Mouse (Mus musculus) midbrain, postnatal 0 days (tissue): ENCODE measurements around the gene Gprc5d. TPM values are rescaled to one million over a fixed set of nuclear protein-coding genes. Genes with fewer than 3 reads are reported as not detected.

Experiments
- ATAC-seq: fragments of 200-750 bp; cut with Nextera tagmentation; 2 replicates; pipeline ENCODE4 v1.8.0; 2017; ENCODE audit warnings: moderate number of reproducible peaks, mild to moderate bottlenecking, moderate TSS enrichment, moderate library complexity; ENCODE audit not compliant: low FRiP score
- DNase-seq: peaks from one replicate; pipeline ENCODE4 v3.0.0-alpha.2; 2015; ENCODE audit warnings: low spot score
- H3K27ac ChIP-seq: fragments of 300-500 bp; sonication (generic); 2 replicates; pipeline ENCODE4 v1.5.1; 2014; ENCODE audit warnings: low read depth, mild to moderate bottlenecking, low read length, mixed read lengths
- H3K27me3 ChIP-seq: fragments of 300-500 bp; sonication (generic); 2 replicates; pipeline ENCODE4 v1.6.1; 2014; ENCODE audit warnings: low read length, control low read depth, mixed read lengths; ENCODE audit not compliant: insufficient read depth
- H3K36me3 ChIP-seq: fragments of 300-500 bp; sonication (generic); 2 replicates; pipeline ENCODE4 v1.6.1; 2014; ENCODE audit warnings: low read length, control low read depth, mixed read lengths; ENCODE audit not compliant: insufficient read depth
- H3K4me1 ChIP-seq: fragments of 300-500 bp; sonication (generic); 2 replicates; pipeline ENCODE4 v1.6.1; 2014; ENCODE audit warnings: mild to moderate bottlenecking, control low read depth, antibody characterized with exemption, low read length, mixed read lengths; ENCODE audit not compliant: insufficient read depth
- H3K4me2 ChIP-seq: fragments of 300-500 bp; sonication (generic); 2 replicates; pipeline ENCODE4 v1.6.1; 2014; ENCODE audit warnings: low read depth, mild to moderate bottlenecking, low read length, mixed read lengths; ENCODE audit not compliant: poor library complexity, severe bottlenecking
- H3K4me3 ChIP-seq: fragments of 300-500 bp; sonication (generic); 2 replicates; pipeline ENCODE4 v1.5.1; 2014; ENCODE audit warnings: low read depth, mild to moderate bottlenecking, low read length, moderate library complexity
- H3K9ac ChIP-seq: fragments of 300-500 bp; sonication (generic); replicated peaks from 2 replicates; pipeline ENCODE4 v1.6.1; 2014; ENCODE audit warnings: mild to moderate bottlenecking, low read length, moderate library complexity, mixed read lengths; ENCODE audit not compliant: poor library complexity, severe bottlenecking
- H3K9me3 ChIP-seq: fragments of 300-500 bp; sonication (generic); 2 replicates; pipeline ENCODE4 v1.6.1; 2016; ENCODE audit warnings: low read length, control low read depth
- CTCF ChIP-seq: IDR thresholded peaks from 2 replicates; pipeline ENCODE4 v1.5.1; 2016; ENCODE audit warnings: antibody characterized with exemption, mild to moderate bottlenecking
- WGBS: fragments of 180-500 bp; shearing (Covaris S2); extraction: QIAGEN DNeasy Blood & Tissue Kit; methylation state at CpG from one replicate; pipeline ENCODE4 v1.1.7; 2014; 5-methylcytosine and 5-hydroxymethylcytosine counted together
- polyA plus RNA-seq: library from polyadenylated mRNA; unstranded; fragments of >200 nt; fragmentation: Nextera tagmentation; extraction: Ambion mirVana; gene quantifications from 2 replicates; pipeline ENCODE4 v1.2.1, GENCODE M21; 2015
- total RNA-seq: library from RNA; depleted of rRNA; stranded (reverse); fragments of >200 nt; gene quantifications from 2 replicates; pipeline ENCODE4 v1.2.3, GENCODE M21; 2014

Gprc5d gene
- total and polyA plus RNA-seq, 2 experiments from 2014 or later = 0.27 TPM; not detected in 1

DNA sequence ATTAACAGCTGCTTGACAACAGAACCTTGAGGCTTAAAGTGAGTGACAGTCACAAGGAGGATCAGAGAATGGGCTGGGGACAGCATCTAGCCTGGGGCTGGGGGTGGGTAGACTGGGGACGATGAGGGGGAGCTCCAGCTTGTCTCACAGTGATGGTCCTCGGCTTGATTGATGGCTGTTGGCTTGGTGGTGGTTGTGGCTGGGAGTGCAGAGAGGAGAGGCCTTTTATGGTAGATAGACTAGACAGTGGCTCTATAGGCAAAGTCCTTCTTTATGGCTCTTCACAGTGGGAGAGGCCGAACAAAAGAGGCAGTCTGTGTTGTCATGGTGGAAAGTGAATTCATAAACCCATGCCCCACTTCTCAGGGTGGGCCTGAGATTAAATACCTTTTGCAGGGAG, 41.9 kb downstream of the Gprc5d start:
- TF ChIP-seq CTCF = no peak
- no peak overlapping the region for H3K4me3 ChIP-seq
- H3K36me3 ChIP-seq = no peaks in the 10 kb centered on the region
- no peak overlapping the region for H3K4me2 ChIP-seq
- H3K4me1 ChIP-seq = no peaks in the 10 kb centered on the region
- 43% methylated on average over 3 of the region's 3 CpGs for WGBS
- H3K27me3 ChIP-seq = no peaks in the 10 kb centered on the region
- ATAC-seq (no peak), DNase-seq (no peak)
- H3K9ac ChIP-seq = no peak overlapping the region
- H3K9me3 ChIP-seq = no peaks in the 10 kb centered on the region
- no peak overlapping the region for H3K27ac ChIP-seq

DNA sequence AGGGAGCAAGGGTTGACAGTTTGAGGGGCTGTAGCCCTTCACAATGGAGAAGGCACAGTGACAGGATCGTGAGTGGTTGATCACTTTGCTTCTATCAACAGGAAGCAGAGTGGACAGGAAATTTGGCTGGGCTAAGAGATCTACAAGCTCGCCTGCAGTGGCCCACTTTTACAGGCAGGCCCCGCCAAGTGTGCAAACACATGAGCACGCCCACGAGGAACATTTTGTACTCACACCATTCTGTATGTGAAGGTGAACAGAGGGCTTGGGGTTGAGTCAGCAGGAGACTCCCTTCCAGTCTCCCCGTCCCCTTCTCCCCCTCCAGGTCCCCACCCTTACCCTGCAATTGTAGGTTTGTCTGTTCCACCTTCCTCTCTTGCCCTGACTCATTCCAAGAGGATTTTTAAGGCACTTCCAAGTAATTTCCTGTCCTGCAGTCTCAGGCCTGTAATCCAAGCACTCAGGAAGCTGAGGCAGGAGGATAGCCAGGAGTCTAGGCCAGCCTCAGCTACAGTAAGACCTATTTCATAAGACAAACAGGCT, 43.6 kb downstream of the Gprc5d start:
- no peak for TF ChIP-seq CTCF
- WGBS = 90% methylated on average over 6 of the region's 6 CpGs
- ATAC-seq = no peak

GRCm38 (mm10) chr6:135070347-135070746, 47.7 kb downstream of the Gprc5d start:
- Histone ChIP-seq H3K27me3 (peaks cover 10% of the 10 kb centered on the region), H3K36me3 (no peaks in the 10 kb centered on the region), H3K4me3 (no peak overlapping the region), H3K4me1 (peaks cover under 1% of the 10 kb centered on the region; the same call in 1 of the 2 replicates), H3K27ac (no peak overlapping the region), H3K4me2 (no peak overlapping the region), H3K9me3 (no peaks in the 10 kb centered on the region), H3K9ac (no peak overlapping the region)
- TF ChIP-seq CTCF = no peak
- ATAC-seq (no peak), DNase-seq (no peak)
- WGBS = 83% methylated on average over 2 of the region's 2 CpGs

More for the DNA sequence above, 43.6 kb downstream of the Gprc5d start:
- Histone ChIP-seq H3K4me1 (no peaks in the 10 kb centered on the region), H3K27ac (no peak overlapping the region), H3K9ac (no peak overlapping the region), H3K4me3 (no peak overlapping the region), H3K4me2 (no peak overlapping the region), H3K9me3 (no peaks in the 10 kb centered on the region), H3K36me3 (no peaks in the 10 kb centered on the region), H3K27me3 (no peaks in the 10 kb centered on the region)
- DNase-seq = no peak

DNA sequence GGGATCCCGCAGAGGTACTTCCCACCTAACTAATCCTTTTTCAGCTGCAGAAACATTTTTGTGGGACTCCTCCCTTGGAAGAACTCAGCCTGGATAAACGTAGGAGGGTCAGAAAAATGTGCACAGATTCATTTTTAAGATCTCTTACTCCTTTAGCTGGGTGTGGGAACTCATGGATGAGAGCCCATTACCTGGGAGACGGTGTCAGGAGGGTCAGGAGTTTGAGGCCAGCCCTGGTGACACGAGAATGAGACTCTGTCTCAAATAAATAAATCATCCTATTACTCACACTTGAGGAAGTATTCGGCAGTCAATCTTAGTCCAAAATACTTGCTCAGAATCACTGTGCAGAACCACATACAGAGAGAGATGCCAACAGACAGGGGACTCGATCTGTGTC, 48.2 kb downstream of the Gprc5d start:
- H3K36me3 ChIP-seq = no peaks in the 10 kb centered on the region
- no peak for ATAC-seq
- H3K4me2 ChIP-seq = no peak overlapping the region
- 72% methylated on average over 6 of the region's 6 CpGs for WGBS
- H3K9ac ChIP-seq = no peak overlapping the region
- H3K4me3 ChIP-seq = no peak overlapping the region
- no peak for DNase-seq
- no peaks in the 10 kb centered on the region for H3K9me3 ChIP-seq
- TF ChIP-seq CTCF = no peak
- H3K4me1 ChIP-seq = peaks cover 3% of the 10 kb centered on the region; the same call in 1 of the 2 replicates
- peaks cover 11% of the 10 kb centered on the region for H3K27me3 ChIP-seq
- no peak overlapping the region for H3K27ac ChIP-seq

DNA sequence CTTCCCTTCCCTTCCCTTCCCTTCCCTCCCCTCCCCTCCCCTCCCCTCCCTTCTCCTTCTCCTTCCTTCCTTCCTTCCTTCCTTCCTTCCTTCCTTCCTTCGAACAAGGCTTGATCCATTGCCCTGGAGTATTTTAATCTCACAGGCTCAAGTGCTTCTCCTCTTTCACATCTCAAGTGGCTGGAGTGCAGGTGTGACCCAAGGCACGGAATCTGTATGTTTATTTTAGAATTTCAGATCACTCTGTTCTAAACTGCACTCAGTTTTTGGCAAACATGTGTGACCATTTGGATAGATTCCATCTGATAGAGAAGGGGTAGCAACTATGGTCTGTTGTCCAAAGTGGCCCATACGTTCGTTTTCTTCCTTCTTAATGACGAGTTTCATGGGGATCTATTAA, 49.9 kb downstream of the Gprc5d start:
- Histone ChIP-seq H3K27ac (no peak overlapping the region), H3K4me3 (no peak overlapping the region), H3K4me1 (peaks cover 3% of the 10 kb centered on the region; the same call in 1 of the 2 replicates), H3K9me3 (no peaks in the 10 kb centered on the region), H3K36me3 (no peaks in the 10 kb centered on the region), H3K27me3 (peaks cover 11% of the 10 kb centered on the region), H3K4me2 (no peak overlapping the region), H3K9ac (no peak overlapping the region)
- no peak for DNase-seq
- ATAC-seq = no peak
- 92% methylated on average over 5 of the region's 5 CpGs for WGBS
- TF ChIP-seq CTCF = no peak

GRCm38 (mm10) chr6:135066795-135067445, 51.2 kb downstream of the Gprc5d start:
- ATAC-seq (no peak), DNase-seq (no peak)
- Histone ChIP-seq H3K27me3 (peaks cover 11% of the 10 kb centered on the region), H3K4me3 (no peak overlapping the region), H3K9ac (no peak overlapping the region), H3K9me3 (no peaks in the 10 kb centered on the region), H3K27ac (no peak overlapping the region), H3K36me3 (no peaks in the 10 kb centered on the region), H3K4me1 (peaks cover 3% of the 10 kb centered on the region; the same call in 1 of the 2 replicates), H3K4me2 (no peak overlapping the region)
- TF ChIP-seq CTCF = no peak
- WGBS = 17% methylated on average over 6 of the region's 6 CpGs
